Mouse (Mus musculus) frontal cortex, adult (tissue): ENCODE measurements around the gene Sh3bp2.
"Not testable (repeated sequence)": the region's sequence is repeated elsewhere in the genome, so short reads cannot be mapped to it uniquely, and the experiment has no call there.

Source experiments
- ATAC-seq: cut with Nextera tagmentation; 2 replicates; pipeline ENCODE4 v1.9.2; 2017; ENCODE audit warnings: mild to moderate bottlenecking, moderate library complexity, mixed read lengths; ENCODE audit not compliant: low TSS enrichment

Sh3bp2 gene

DNA sequence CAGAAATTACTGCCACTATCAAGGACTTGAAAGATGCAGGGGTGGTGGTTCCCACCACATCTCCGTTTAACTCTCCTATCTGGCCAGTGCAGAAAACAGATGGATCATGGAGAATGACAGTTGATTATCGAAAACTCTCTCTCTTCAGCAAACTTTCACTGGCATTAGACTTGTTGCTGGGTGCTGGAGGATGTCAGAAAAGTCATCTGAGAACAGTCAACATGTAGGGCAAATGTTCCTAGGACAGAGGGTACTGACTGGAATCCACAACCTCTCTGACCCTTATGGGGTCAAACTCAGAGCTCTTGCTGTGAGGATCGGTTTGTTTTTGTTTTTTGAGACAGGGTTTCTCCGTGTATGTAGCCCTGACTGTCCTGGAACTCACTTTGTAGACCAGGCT, 46.9 kb downstream of the Sh3bp2 start:
- ATAC-seq, result not testable (repeated sequence)

- ATAC-seq, result peak; percentile 97
These were observed 47.9 kb downstream of the Sh3bp2 start, which contains the start of gene Add1 for GRCm38 (mm10) chr5:34573268-34574221. Gene Add1 (plus strand): TSS chr5:34573664.

- no peak for ATAC-seq
These were observed 49.1 kb downstream of the Sh3bp2 start for GRCm38 (mm10) chr5:34574721-34575120.

GRCm38 (mm10) chr5:34576286-34576685, 50.6 kb downstream of the Sh3bp2 start:
- no peak for ATAC-seq

- ATAC-seq, result no peak
These were observed 52.5 kb downstream of the Sh3bp2 start for GRCm38 (mm10) chr5:34578038-34578655.

DNA sequence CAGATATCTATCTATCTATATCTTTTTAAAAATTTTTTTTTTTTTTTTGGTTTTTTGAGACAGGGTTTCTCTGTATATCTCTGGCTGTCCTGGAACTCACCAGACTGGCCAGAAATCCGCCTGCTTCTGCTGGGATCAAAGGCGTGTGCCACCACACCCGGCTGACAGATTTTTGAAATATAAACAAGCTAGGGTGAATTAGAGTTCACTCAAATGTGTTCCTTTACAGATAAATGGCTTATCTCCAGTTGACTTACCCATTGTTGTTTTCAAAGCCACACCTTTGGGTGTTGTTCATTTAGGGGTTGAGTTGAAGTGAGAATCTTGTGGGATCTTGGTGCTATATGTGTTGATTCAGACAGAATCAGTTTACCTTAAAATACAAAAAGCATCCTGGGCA, 53.7 kb downstream of the Sh3bp2 start:
- ATAC-seq, result no peak

GRCm38 (mm10) chr5:34581671-34582313, 56.2 kb downstream of the Sh3bp2 start:
- peak; percentile 95 for ATAC-seq

DNA sequence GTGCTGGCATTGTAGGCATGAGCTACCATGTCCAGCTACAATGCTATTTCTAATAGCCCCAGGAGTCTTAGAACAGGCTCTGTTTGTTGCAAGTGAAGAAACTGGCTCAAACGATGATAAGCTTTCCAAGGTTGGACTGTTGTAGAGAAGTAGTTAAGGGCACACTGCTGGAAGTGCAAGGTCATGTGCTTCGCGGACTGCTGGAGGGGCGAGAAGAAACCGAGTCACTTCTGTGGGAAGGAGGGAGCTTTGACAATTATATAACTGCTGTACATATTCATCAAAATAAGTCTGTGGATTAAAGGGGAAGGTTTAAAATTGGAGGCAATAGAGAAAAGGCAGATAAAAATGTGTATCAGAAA, 56.7 kb downstream of the Sh3bp2 start:
- peak; percentile 39 for ATAC-seq

- ATAC-seq, result no peak
These were observed 59.6 kb downstream of the Sh3bp2 start for GRCm38 (mm10) chr5:34585216-34585615.

- ATAC-seq, result no peak
These were observed 62.2 kb downstream of the Sh3bp2 start for GRCm38 (mm10) chr5:34587881-34588280.

- ATAC-seq, result no peak
These were observed 64.4 kb downstream of the Sh3bp2 start for GRCm38 (mm10) chr5:34590059-34590458.

DNA sequence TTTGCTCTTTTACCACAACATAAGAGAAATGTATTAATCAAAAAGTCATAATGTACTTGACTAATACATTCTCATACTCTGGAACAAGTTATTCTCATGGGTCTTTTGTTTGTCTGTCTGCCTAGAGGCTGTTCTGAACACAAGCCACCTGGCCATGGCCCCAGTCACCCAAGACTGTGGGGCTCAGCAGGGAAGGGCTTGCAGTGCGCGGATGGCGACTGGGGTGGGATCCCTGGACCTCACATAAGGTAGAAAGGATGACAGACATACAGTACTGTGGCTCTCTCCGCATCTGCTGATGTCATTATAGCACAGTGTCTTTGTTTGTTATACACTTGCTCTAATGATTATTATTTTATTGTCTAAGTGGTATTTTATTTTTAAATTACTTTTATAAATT, 65.1 kb downstream of the Sh3bp2 start:
- ATAC-seq, result no peak

- peak; percentile 62 for ATAC-seq
These were observed 65.9 kb downstream of the Sh3bp2 start for GRCm38 (mm10) chr5:34591388-34592004.

GRCm38 (mm10) chr5:34592224-34592623, 66.6 kb downstream of the Sh3bp2 start:
- ATAC-seq, result not testable (repeated sequence)

DNA sequence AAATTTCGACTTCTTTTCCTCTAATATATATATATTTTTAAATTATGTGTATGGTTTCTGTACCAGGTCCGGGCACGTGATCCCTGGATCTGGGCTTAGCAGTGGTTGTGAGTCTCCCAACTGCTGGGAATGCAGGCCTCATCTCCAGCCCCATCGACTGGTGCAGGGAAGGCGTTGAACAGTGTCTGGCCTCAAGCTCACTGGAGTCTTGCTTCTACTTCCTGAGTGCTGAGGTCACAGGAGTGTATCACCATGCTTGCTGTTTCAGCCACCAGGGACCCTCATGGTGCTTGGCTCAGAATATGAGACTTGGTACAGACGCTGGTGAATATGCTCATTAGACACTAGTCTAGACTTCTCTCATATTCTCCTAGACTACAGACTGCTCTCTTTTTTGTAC, 67.0 kb downstream of the Sh3bp2 start:
- ATAC-seq, result no peak

GRCm38 (mm10) chr5:34593202-34593727, 67.6 kb downstream of the Sh3bp2 start:
- ATAC-seq, result no peak

- ATAC-seq, result no peak
These were observed 78.9 kb downstream of the Sh3bp2 start for GRCm38 (mm10) chr5:34604576-34604975.

GRCm38 (mm10) chr5:34607100-34607880, 81.7 kb downstream of the Sh3bp2 start:
- peak; percentile 66 for ATAC-seq

DNA sequence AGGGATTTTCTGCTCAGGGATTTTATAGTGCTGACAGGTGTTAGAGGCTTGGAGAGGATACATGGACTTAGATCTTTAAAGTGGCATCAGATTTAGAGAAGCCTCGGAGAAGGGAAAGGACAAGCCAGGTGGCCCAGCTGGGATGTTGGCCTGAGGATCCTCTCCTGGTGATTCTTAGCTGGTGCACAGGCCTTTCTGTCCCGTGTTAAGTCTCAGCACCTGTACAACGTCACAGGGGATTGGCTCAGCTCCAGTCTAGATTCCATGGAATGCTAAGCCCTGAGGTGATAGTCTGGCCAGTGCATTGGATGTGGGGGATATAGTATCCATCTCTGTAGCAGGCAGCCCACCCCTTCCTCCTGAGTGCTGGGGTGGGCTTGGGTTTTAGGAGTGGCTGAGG, 82.6 kb downstream of the Sh3bp2 start:
- no peak for ATAC-seq

- no peak for ATAC-seq
These were observed 84.3 kb downstream of the Sh3bp2 start for GRCm38 (mm10) chr5:34609966-34610365.
